21 mouse cellular contexts compared by ENCODE assay signal in genomic region chr9:53174590-53174989, GRCm38 (mm10).
DNase-seq lines count a peak whose midpoint lies in the region; ATAC-seq and TF ChIP-seq lines count a peak whose summit lies in the region.
"Had no signal": no experiment of that assay in that cellular context is flagged by ENCODE, and none has a peak within 500 bp of the region (broad histone marks: within the 10 kb centered on the region; RNA-seq: fewer than 3 reads in every experiment).

No protein-coding gene starts in this region.

- no peaks in the 10 kb centered on the region for H3K9me3 ChIP-seq in liver, embryonic 11.5 days (ENCODE audit: control insufficient read depth, low read length)
- no peaks in the 10 kb centered on the region for H3K9me3 ChIP-seq in liver, postnatal 0 days (ENCODE audit: low read length)
- no peaks in the 10 kb centered on the region for H3K9me3 ChIP-seq in MEL (replicated peaks; ENCODE audit: insufficient read depth, low read length)
- H3K9me3 ChIP-seq in liver, embryonic 13.5 days (replicated peaks) = no peaks in the 10 kb centered on the region
- H3K9me3 ChIP-seq: embryonic facial prominence, embryonic 12.5 days; forebrain, embryonic 15.5 days; heart, embryonic 15.5 days; hindbrain, embryonic 13.5 days had no signal

- H3K4me1 ChIP-seq in liver, embryonic 11.5 days (replicated peaks; ENCODE audit: control insufficient read depth, insufficient read depth, low read length) = no peaks in the 10 kb centered on the region
- H3K4me1 ChIP-seq in liver, postnatal 0 days (ENCODE audit: insufficient read depth) = no peaks in the 10 kb centered on the region
- H3K4me1 ChIP-seq in MEL (ENCODE audit: control insufficient read depth in 1 of 2, insufficient read depth in 2 of 2, low read length in 2 of 2) = peaks cover 5 to 7% of the 10 kb centered on the region in 2 experiments
- H3K4me1 ChIP-seq in liver, embryonic 13.5 days (replicated peaks) = peaks cover 11% of the 10 kb centered on the region
- H3K4me1 ChIP-seq: embryonic facial prominence, embryonic 12.5 days; forebrain, embryonic 15.5 days; hindbrain, embryonic 13.5 days had no signal

- peak; percentile 91 for ATAC-seq in liver, embryonic 11.5 days (replicated peaks; ENCODE audit: low FRiP score)
- ATAC-seq in liver, postnatal 0 days = no peak
- peak; percentile 77 for ATAC-seq in liver, embryonic 13.5 days (ENCODE audit: low read depth)
- peak; percentile 73 for ATAC-seq in megakaryocyte-erythroid progenitor cell, adult 5-6 weeks (replicated peaks; ENCODE audit: low FRiP score, low TSS enrichment, poor library complexity, severe bottlenecking)
- ATAC-seq: forebrain, embryonic 15.5 days; hindbrain, postnatal 0 days had no signal

- no peak for DNase-seq in liver, embryonic 11.5 days (ENCODE audit: low spot score)
- DNase-seq in liver, postnatal 0 days = no peak
- peak; percentile 62 for DNase-seq in MEL (ENCODE audit: low read depth, low spot score)
- peak; percentile 8 for DNase-seq in liver, embryonic 13.5 days
- no peak for DNase-seq in right cerebral cortex, adult 2 months (ENCODE audit: low spot score in 2 of 2)
- no peak for DNase-seq in frontal cortex, adult 2 months (ENCODE audit: extremely low spot score in 1 of 2, low spot score in 1 of 2)
- DNase-seq: adrenal gland, adult 8-10 months; cerebellum, adult 18-20 months; cerebellum, adult 9-11 months; cerebellum, postnatal 36 days; embryo, embryonic 11 days; gastrocnemius, postnatal 14 days; heart, adult 2 months; heart, postnatal 14 days had no signal

- H3K79me2 ChIP-seq in MEL (ENCODE audit: control insufficient read depth, insufficient read depth, low read length, poor library complexity) = peaks cover 5% of the 10 kb centered on the region; the same call in 1 of the 2 replicates

- no peak overlapping the region for H3K9ac ChIP-seq in liver, embryonic 11.5 days (ENCODE audit: low read depth, low read length)
- H3K9ac ChIP-seq in liver, postnatal 0 days (replicated peaks) = no peak overlapping the region
- no peak overlapping the region for H3K9ac ChIP-seq in MEL (ENCODE audit: control insufficient read depth, low read depth, low read length, poor library complexity, severe bottlenecking)
- no peak overlapping the region for H3K9ac ChIP-seq in liver, embryonic 13.5 days
- H3K9ac ChIP-seq: embryonic facial prominence, embryonic 12.5 days; forebrain, embryonic 15.5 days; heart, embryonic 15.5 days; hindbrain, embryonic 13.5 days had no signal

- no peak for TF ChIP-seq CTCF in liver, postnatal 0 days (IDR thresholded peaks at IDR 0.05; ENCODE audit: low read depth)
- no peak for TF ChIP-seq CTCF in MEL (IDR thresholded peaks at IDR 0.05 in 2 of 3, conservative IDR thresholded peaks at IDR 0.05 in 1 of 3; ENCODE audit: control insufficient read depth in 1 of 3, insufficient read depth in 1 of 3, low read depth in 2 of 3, low read length in 3 of 3, poor library complexity in 1 of 3, severe bottlenecking in 1 of 3)

- no peaks in the 10 kb centered on the region for H3K27me3 ChIP-seq in liver, embryonic 11.5 days (replicated peaks; ENCODE audit: control insufficient read depth, insufficient read depth, low read length)
- no peaks in the 10 kb centered on the region for H3K27me3 ChIP-seq in liver, postnatal 0 days (ENCODE audit: insufficient read depth, low read length)
- no peaks in the 10 kb centered on the region for H3K27me3 ChIP-seq in MEL (ENCODE audit: control insufficient read depth in 1 of 2, insufficient read depth in 2 of 2, low read length in 2 of 2)
- H3K27me3 ChIP-seq in liver, embryonic 13.5 days = no peaks in the 10 kb centered on the region
- H3K27me3 ChIP-seq: embryonic facial prominence, embryonic 12.5 days; forebrain, embryonic 15.5 days; heart, embryonic 15.5 days; hindbrain, embryonic 13.5 days had no signal

- no peak for TF ChIP-seq EP300 in liver, postnatal 0 days (IDR thresholded peaks at IDR 0.05; ENCODE audit: low read depth)
- peak; percentile 54 to 68; a peak in 3 of 4 replicates for TF ChIP-seq EP300 in MEL (IDR thresholded peaks at IDR 0.05; ENCODE audit: low read depth in 1 of 2, low read length in 2 of 2)

- no peak overlapping the region for H3K4me2 ChIP-seq in liver, embryonic 11.5 days
- no peak overlapping the region for H3K4me2 ChIP-seq in liver, postnatal 0 days (ENCODE audit: low read depth, low read length)
- H3K4me2 ChIP-seq in liver, embryonic 13.5 days = no peak overlapping the region
- H3K4me2 ChIP-seq: embryonic facial prominence, embryonic 12.5 days; forebrain, embryonic 15.5 days; heart, embryonic 11.5 days; heart, embryonic 15.5 days; hindbrain, embryonic 13.5 days had no signal

- TF ChIP-seq RAD21 in MEL (IDR thresholded peaks at IDR 0.05; ENCODE audit: low read depth, low read length) = no peak

- peak overlapping the region; percentile 57; the same call in 1 of the 2 replicates for H3K27ac ChIP-seq in liver, embryonic 11.5 days (ENCODE audit: low read depth, low read length)
- no peak overlapping the region for H3K27ac ChIP-seq in liver, postnatal 0 days (ENCODE audit: low read depth)
- peak overlapping the region; percentile 3; the same call in 1 of the 2 replicates for H3K27ac ChIP-seq in MEL (ENCODE audit: control insufficient read depth, low read depth, low read length)
- 0 out of 2 replicates have a peak overlapping the region, but pooled peaks have one; percentile 34 for H3K27ac ChIP-seq in liver, embryonic 13.5 days
- H3K27ac ChIP-seq: embryonic facial prominence, embryonic 12.5 days; forebrain, embryonic 15.5 days; heart, adult 2 months; heart, embryonic 15.5 days; hindbrain, embryonic 13.5 days; hindbrain, postnatal 0 days had no signal

- TF ChIP-seq POLR2A in MEL (IDR thresholded peaks at IDR 0.05; ENCODE audit: control insufficient read depth in 1 of 2, insufficient read depth in 1 of 2, low read depth in 1 of 2, low read length in 2 of 2, poor library complexity in 1 of 2) = no peak

- H3K4me3 ChIP-seq in liver, embryonic 11.5 days (ENCODE audit: low read depth, low read length) = no peak overlapping the region
- H3K4me3 ChIP-seq in liver, postnatal 0 days (ENCODE audit: low read depth, low read length) = no peak overlapping the region
- H3K4me3 ChIP-seq in MEL (ENCODE audit: control insufficient read depth in 1 of 2, insufficient read depth in 1 of 2, low read depth in 2 of 2, low read length in 2 of 2) = no peak overlapping the region
- H3K4me3 ChIP-seq in liver, embryonic 13.5 days (replicated peaks) = no peak overlapping the region
- H3K4me3 ChIP-seq: embryonic facial prominence, embryonic 12.5 days; forebrain, embryonic 15.5 days; heart, adult 2 months; heart, embryonic 15.5 days; hindbrain, embryonic 13.5 days had no signal

- no peaks in the 10 kb centered on the region for H3K36me3 ChIP-seq in liver, embryonic 11.5 days (ENCODE audit: control insufficient read depth, insufficient read depth, low read length)
- H3K36me3 ChIP-seq in liver, postnatal 0 days (replicated peaks; ENCODE audit: insufficient read depth, low read length) = no peaks in the 10 kb centered on the region
- H3K36me3 ChIP-seq in MEL (ENCODE audit: control insufficient read depth in 1 of 2, insufficient read depth in 2 of 2, low read length in 2 of 2) = peaks cover 0 to 23% of the 10 kb centered on the region in 2 experiments; a peak in 2 of 4 replicates
- H3K36me3 ChIP-seq in liver, embryonic 13.5 days = no peaks in the 10 kb centered on the region
- H3K36me3 ChIP-seq: embryonic facial prominence, embryonic 12.5 days; forebrain, embryonic 15.5 days; heart, embryonic 15.5 days; hindbrain, embryonic 13.5 days had no signal

- 47% methylated on average over 2 of the region's 2 CpGs for WGBS in liver, embryonic 11.5 days
- WGBS in liver, postnatal 0 days (ENCODE audit: insufficient replicate concordance) = 51% methylated on average over 2 of the region's 2 CpGs
- WGBS in liver, embryonic 13.5 days (ENCODE audit: insufficient replicate concordance) = 21% methylated on average over 2 of the region's 2 CpGs

TF ChIP-seq in MEL, 35 proteins besides CTCF, POLR2A, EP300 and RAD21:
- TF ChIP-seq POLR2AphosphoS5 (IDR thresholded peaks at IDR 0.05; ENCODE audit: borderline replicate concordance, low read depth, low read length) (no peak), CHD2 (IDR thresholded peaks at IDR 0.05; ENCODE audit: low read length) (no peak), TAL1 (IDR thresholded peaks at IDR 0.05; ENCODE audit: low read length) (peak; percentile 65), USF1 (IDR thresholded peaks at IDR 0.05; ENCODE audit: low read depth, low read length) (no peak), POLR2AphosphoS2 (IDR thresholded peaks at IDR 0.05; ENCODE audit: low read length) (no peak), RCOR1 (IDR thresholded peaks at IDR 0.05; ENCODE audit: low read depth, low read length) (no peak), MXI1 (IDR thresholded peaks at IDR 0.05; ENCODE audit: low read depth, low read length) (no peak), GATA1 (IDR thresholded peaks at IDR 0.05; ENCODE audit: low read depth, low read length) (peak; percentile 71), TCF12 (IDR thresholded peaks at IDR 0.05; ENCODE audit: low read depth, low read length) (0 out of 2 replicates have a peak, but pooled peaks have one; percentile 35), ZNF384 (IDR thresholded peaks at IDR 0.05; ENCODE audit: low read depth, low read length) (no peak), MYB (IDR thresholded peaks at IDR 0.05; ENCODE audit: low read depth, low read length) (peak; percentile 55; the same call in 1 of the 2 replicates), JUND (IDR thresholded peaks at IDR 0.05; ENCODE audit: low read depth, low read length) (no peak), MAFK (IDR thresholded peaks at IDR 0.05; ENCODE audit: borderline replicate concordance, low read depth, low read length) (no peak), TBP (IDR thresholded peaks at IDR 0.05; ENCODE audit: low read depth, low read length) (no peak)

Comparison
In these comparisons a context has a peak if more than half of its experiments do, and no peak if none do; other contexts are left out.
1. DNase-seq: peak in MEL (single experiment) and liver, embryonic 13.5 days (single experiment); none in liver, embryonic 11.5 days (single experiment), liver, postnatal 0 days (single experiment), right cerebral cortex, adult 2 months (0 of 2) and frontal cortex, adult 2 months (0 of 2).